Mouse (Mus musculus): Measurements from ENCODE around the gene Trpm8.

GRCm38 (mm10) chr1:88422846-88423395 lies 145.5 kb downstream of the Trpm8 start:
- no peak for TF ChIP-seq CTCF (IDR thresholded peaks at IDR 0.05; ENCODE audit: low read depth)
- no peak for TF ChIP-seq EP300 (IDR thresholded peaks at IDR 0.05; ENCODE audit: low read depth)

Measured in heart, postnatal 0 days (tissue).